In the genomic region with DNA sequence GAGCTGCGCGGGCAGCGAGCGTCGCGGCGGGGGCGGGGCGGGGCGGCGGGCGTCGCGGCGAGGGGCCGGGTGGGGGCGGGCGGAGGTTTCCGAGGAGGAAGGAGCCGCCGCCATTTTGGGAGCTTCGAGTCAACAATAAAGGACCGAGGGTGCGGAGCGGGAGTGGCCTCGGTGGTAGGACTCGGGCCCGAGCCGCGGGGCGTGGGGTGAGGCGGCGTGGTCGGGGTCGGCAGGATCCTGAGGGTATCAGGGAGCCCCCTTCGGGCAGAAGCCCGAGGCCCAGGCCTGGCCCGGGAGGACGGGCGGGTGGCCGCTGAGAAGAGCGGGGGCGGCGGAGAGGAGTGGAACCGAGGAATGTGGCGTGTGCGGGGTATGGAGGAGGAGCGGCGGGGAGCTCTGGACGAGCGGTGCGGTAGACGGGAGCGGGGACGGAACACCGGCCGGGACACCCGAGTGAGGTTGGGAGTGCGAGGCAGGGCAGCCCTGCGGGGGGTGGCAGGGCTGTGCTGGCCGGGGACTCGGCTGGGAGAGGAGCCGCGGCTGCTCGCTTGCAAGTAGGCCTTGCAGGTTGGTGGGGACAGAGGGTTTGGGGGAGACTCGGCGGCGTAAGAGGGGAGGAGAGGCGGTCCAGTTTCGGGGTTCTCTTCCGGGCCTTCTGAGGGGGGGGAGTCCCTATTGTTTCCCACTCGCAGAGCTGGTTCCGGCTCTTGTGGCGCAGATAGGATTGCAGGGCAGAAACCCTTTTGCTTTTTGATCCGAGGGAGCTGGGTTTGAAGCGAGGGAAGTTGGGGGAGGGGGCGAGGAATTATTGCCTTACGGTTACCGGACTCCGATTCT, we compare ENCODE assay signal across 8 mouse cellular contexts. TPM values are rescaled to one million over a fixed set of nuclear protein-coding genes. Genes with fewer than 3 reads are reported as not detected.
DNase-seq lines count a peak whose midpoint lies in the region; ATAC-seq and TF ChIP-seq lines count a peak whose summit lies in the region.

A gene (plus strand): TSS at position 114 of the 837 bp plus-strand sequence.

- TF ChIP-seq POLR2A in myocyte (IDR thresholded peaks at IDR 0.05; ENCODE audit: insufficient read length, low read depth) = no peak

- no peaks in the 10 kb centered on the region for H3K9me3 ChIP-seq in erythroblast, embryonic 14.5 days (ENCODE audit: control insufficient read depth, low read length)
- no peaks in the 10 kb centered on the region for H3K9me3 ChIP-seq in heart, embryonic 12.5 days (replicated peaks)
- H3K9me3 ChIP-seq in kidney, postnatal 0 days (replicated peaks; ENCODE audit: low read length) = no peaks in the 10 kb centered on the region
- H3K9me3 ChIP-seq in liver, embryonic 11.5 days (ENCODE audit: control insufficient read depth, low read length) = no peaks in the 10 kb centered on the region
- no peaks in the 10 kb centered on the region for H3K9me3 ChIP-seq in stomach, embryonic 14.5 days (ENCODE audit: control insufficient read depth, low read depth, low read length)

- peaks cover 31% of the 10 kb centered on the region for H3K36me3 ChIP-seq in erythroblast, embryonic 14.5 days (ENCODE audit: control insufficient read depth)
- H3K36me3 ChIP-seq in heart, embryonic 12.5 days = peaks cover 27% of the 10 kb centered on the region
- 0 out of 2 replicates have a peak, but pooled peaks cover 9% of the 10 kb centered on the region for H3K36me3 ChIP-seq in kidney, postnatal 0 days (ENCODE audit: insufficient read depth, low read length)
- peaks cover 17% of the 10 kb centered on the region for H3K36me3 ChIP-seq in liver, embryonic 11.5 days (ENCODE audit: control insufficient read depth, insufficient read depth, low read length)
- H3K36me3 ChIP-seq in myocyte (ENCODE audit: control insufficient read depth, insufficient read depth) = peaks cover 25% of the 10 kb centered on the region
- peaks cover 21% of the 10 kb centered on the region for H3K36me3 ChIP-seq in stomach, embryonic 14.5 days (ENCODE audit: control insufficient read depth, insufficient read depth, low read length)

- DNase-seq in CD4-positive helper T cell, adult 2 months (ENCODE audit: low read depth, low spot score) = peak; percentile 86
- DNase-seq in brain, embryonic 18.5 days (ENCODE audit: low read depth, low spot score) = peak; percentile 26
- DNase-seq in kidney, postnatal 0 days (ENCODE audit: low spot score) = peak; percentile 83
- peak; percentile 81 for DNase-seq in liver, embryonic 11.5 days (ENCODE audit: low spot score)

- peak within 1 kb of the TSS; percentile 100 for H3K9ac ChIP-seq in heart, embryonic 12.5 days
- H3K9ac ChIP-seq in kidney, postnatal 0 days (ENCODE audit: low read depth, low read length) = peak within 1 kb of the TSS; percentile 98
- H3K9ac ChIP-seq in liver, embryonic 11.5 days (ENCODE audit: low read depth, low read length) = peak within 1 kb of the TSS; percentile 100
- peak within 1 kb of the TSS; percentile 100 for H3K9ac ChIP-seq in stomach, embryonic 14.5 days (replicated peaks; ENCODE audit: low read depth, low read length)

- peaks cover 38% of the 10 kb centered on the region for H3K4me1 ChIP-seq in erythroblast, embryonic 14.5 days (ENCODE audit: control insufficient read depth)
- H3K4me1 ChIP-seq in heart, embryonic 12.5 days (replicated peaks) = peaks cover 27% of the 10 kb centered on the region
- H3K4me1 ChIP-seq in kidney, postnatal 0 days (replicated peaks; ENCODE audit: insufficient read depth, low read length) = peaks cover 16% of the 10 kb centered on the region
- H3K4me1 ChIP-seq in liver, embryonic 11.5 days (replicated peaks; ENCODE audit: control insufficient read depth, insufficient read depth, low read length) = peaks cover 20% of the 10 kb centered on the region
- H3K4me1 ChIP-seq in stomach, embryonic 14.5 days (ENCODE audit: control insufficient read depth, insufficient read depth, low read length) = peaks cover 17% of the 10 kb centered on the region

- H3ac ChIP-seq in myocyte (ENCODE audit: control insufficient read depth, insufficient read length) = peak within 1 kb of the TSS; percentile 94

- peak; percentile 69 for ATAC-seq in heart, embryonic 12.5 days (ENCODE audit: insufficient number of reproducible peaks, low FRiP score)
- ATAC-seq in kidney, postnatal 0 days (replicated peaks; ENCODE audit: low FRiP score, low read depth) = peak; percentile 47
- ATAC-seq in liver, embryonic 11.5 days (replicated peaks; ENCODE audit: low FRiP score) = peak; percentile 63
- peak; percentile 56 for ATAC-seq in stomach, embryonic 14.5 days (ENCODE audit: insufficient number of reproducible peaks, insufficient read depth, low FRiP score, low read depth)

- WGBS in heart, embryonic 12.5 days = under 1% methylated on average over 62 of the region's 80 CpGs
- WGBS in kidney, postnatal 0 days = under 1% methylated on average over 66 of the region's 80 CpGs
- under 1% methylated on average over 67 of the region's 80 CpGs for WGBS in liver, embryonic 11.5 days
- under 1% methylated on average over 66 of the region's 80 CpGs for WGBS in stomach, embryonic 14.5 days

- H3K27ac ChIP-seq in heart, embryonic 12.5 days (ENCODE audit: poor library complexity, severe bottlenecking) = peak within 1 kb of the TSS; percentile 100
- H3K27ac ChIP-seq in kidney, postnatal 0 days = peak within 1 kb of the TSS; percentile 99
- peak within 1 kb of the TSS; percentile 94 for H3K27ac ChIP-seq in liver, embryonic 11.5 days (ENCODE audit: low read depth, low read length)
- H3K27ac ChIP-seq in stomach, embryonic 14.5 days (ENCODE audit: low read length) = peak within 1 kb of the TSS; percentile 99

- H3K27me3 ChIP-seq in erythroblast, embryonic 14.5 days (ENCODE audit: control insufficient read depth) = no peaks in the 10 kb centered on the region
- H3K27me3 ChIP-seq in heart, embryonic 12.5 days (replicated peaks) = no peaks in the 10 kb centered on the region
- H3K27me3 ChIP-seq in kidney, postnatal 0 days (ENCODE audit: insufficient read depth, low read length) = no peaks in the 10 kb centered on the region
- H3K27me3 ChIP-seq in liver, embryonic 11.5 days (replicated peaks; ENCODE audit: control insufficient read depth, insufficient read depth, low read length) = no peaks in the 10 kb centered on the region
- H3K27me3 ChIP-seq in myocyte (ENCODE audit: control insufficient read depth, insufficient read depth, insufficient read length) = no peaks in the 10 kb centered on the region
- H3K27me3 ChIP-seq in stomach, embryonic 14.5 days (ENCODE audit: control insufficient read depth, insufficient read depth, low read length) = no peaks in the 10 kb centered on the region

- H3K4me2 ChIP-seq in heart, embryonic 12.5 days = peak within 1 kb of the TSS; percentile 87
- peak within 1 kb of the TSS; percentile 73 for H3K4me2 ChIP-seq in kidney, postnatal 0 days (ENCODE audit: low read length)
- peak within 1 kb of the TSS; percentile 81 for H3K4me2 ChIP-seq in liver, embryonic 11.5 days
- H3K4me2 ChIP-seq in myocyte (ENCODE audit: low read depth) = peak within 1 kb of the TSS; percentile 94
- H3K4me2 ChIP-seq in stomach, embryonic 14.5 days (replicated peaks; ENCODE audit: low read depth, low read length) = peak within 1 kb of the TSS; percentile 83

- H3K4me3 ChIP-seq in erythroblast, embryonic 14.5 days (replicated peaks) = peak within 1 kb of the TSS; percentile 100
- H3K4me3 ChIP-seq in heart, embryonic 12.5 days = peak within 1 kb of the TSS; percentile 96
- peak within 1 kb of the TSS; percentile 92 for H3K4me3 ChIP-seq in kidney, postnatal 0 days (replicated peaks; ENCODE audit: low read depth, low read length)
- H3K4me3 ChIP-seq in liver, embryonic 11.5 days (ENCODE audit: low read depth, low read length) = peak within 1 kb of the TSS; percentile 92
- H3K4me3 ChIP-seq in myocyte = peak within 1 kb of the TSS; percentile 98
- peak within 1 kb of the TSS; percentile 99 for H3K4me3 ChIP-seq in stomach, embryonic 14.5 days (ENCODE audit: low read depth, low read length)

- no peak for TF ChIP-seq CTCF in kidney, postnatal 0 days (IDR thresholded peaks at IDR 0.05; ENCODE audit: low read depth)

- peaks cover 72% of the 10 kb centered on the region for H3K79me2 ChIP-seq in myocyte (ENCODE audit: control insufficient read depth, insufficient read depth)

TF ChIP-seq in myocyte, 11 proteins besides CTCF, POLR2A, EP300 and RAD21:
- TF ChIP-seq MYOG (IDR thresholded peaks at IDR 0.05; ENCODE audit: control insufficient read depth in 1 of 3, insufficient read depth in 1 of 3, insufficient read length in 2 of 3, low read depth in 2 of 3) (peak in 1 of 3 experiments; percentile 8), E2F4 (IDR thresholded peaks at IDR 0.05; ENCODE audit: insufficient read depth) (no peak)

RNA-seq across cellular contexts. Expression of the gene that starts here (rescaled TPM):
- 1.2 and 1.7 TPM in 2 replicates for polyA plus RNA-seq in erythroblast, embryonic 14.5 days (2012)
- polyA plus RNA-seq in heart, embryonic 12.5 days (2016; fragmentation: Nextera tagmentation; extraction: Ambion mirVana) = 12.4 and 13.5 TPM in 2 replicates
- polyA plus RNA-seq in kidney, postnatal 0 days (2015; fragmentation: Nextera tagmentation; extraction: Ambion mirVana) = 13.8 and 14.9 TPM in 2 replicates
- 8.4 and 10.2 TPM in 2 replicates for polyA plus RNA-seq in liver, embryonic 11.5 days (2014; fragmentation: Nextera tagmentation; extraction: Ambion mirVana)
- polyA plus RNA-seq in myocyte (2012; fragmentation: generic; extraction: Trizol) = 25.8 TPM
- 31.1 and 39.0 TPM in 2 replicates for polyA plus RNA-seq in stomach, embryonic 14.5 days (2014; fragmentation: Nextera tagmentation; extraction: Ambion mirVana)

Comparison
In these comparisons a context has a peak if more than half of its experiments do, and no peak if none do; other contexts are left out.
1. Peak in every context shown above with its lines: DNase-seq, ATAC-seq, H3K4me3 ChIP-seq and H3K27ac ChIP-seq.
2. DNase-seq: peak in every context shown above with its lines; median percentile 86 in CD4-positive helper T cell, adult 2 months; 83 in kidney, postnatal 0 days; 81 in liver, embryonic 11.5 days; 26 in brain, embryonic 18.5 days.